Mouse (Mus musculus) kidney, adult 10 weeks (tissue): ENCODE data around the gene Isyna1. TPM values are rescaled to one million over a fixed set of nuclear protein-coding genes. Genes with fewer than 3 reads are reported as not detected.

Experiments used
- polyA plus RNA-seq: library from polyadenylated mRNA; stranded (reverse); fragments of 350-450 nt; fragmentation: Illumina TruSeq; extraction: RNeasy Lipid Tissue Mini Kit (QIAGEN cat#74804); gene quantifications from one replicate; pipeline ENCODE4 v1.2.3, GENCODE M21; 2014; ENCODE audit warnings: low read depth, low replicate concordance

Isyna1 gene
- polyA plus RNA-seq = not detected

GRCm38 (mm10) chr8:70593961-70594609 is at the start of gene Isyna1:
TSS of gene Isyna1 (plus strand) at chr8:70594373.

GRCm38 (mm10) chr8:70608749-70609367 is 14.7 kb downstream of the Isyna1 start, which contains the start of gene Ssbp4:
TSS of gene Ssbp4 (minus strand) at chr8:70608872.

GRCm38 (mm10) chr8:70615894-70616293 is 21.7 kb downstream of the Isyna1 start, which contains the start of gene Lrrc25:
TSS of gene Lrrc25 (plus strand) at chr8:70616155.

GRCm38 (mm10) chr8:70632346-70632892 is 38.2 kb downstream of the Isyna1 start, which contains the start of gene Gdf15:
TSS of gene Gdf15 (minus strand) at chr8:70632456.

Other genes with a start within 250 kb of the Isyna1 start
- 1.9 TPM for gene Upf1, start 241.1 kb upstream of the Isyna1 start, polyA plus RNA-seq
- not detected for gene Comp, start 220.8 kb upstream of the Isyna1 start, polyA plus RNA-seq
- gene Crtc1, start 154.8 kb upstream of the Isyna1 start, polyA plus RNA-seq = 0.93 TPM
- gene Klhl26, start 117.4 kb upstream of the Isyna1 start, polyA plus RNA-seq = 2.1 TPM
- gene Tmem59l, start 107.0 kb upstream of the Isyna1 start, polyA plus RNA-seq = not detected
- gene Crlf1, start 101.2 kb upstream of the Isyna1 start, polyA plus RNA-seq = not detected
- gene Rex1bd, start 87.6 kb upstream of the Isyna1 start, polyA plus RNA-seq = 0.77 TPM
- gene Uba52, start 83.6 kb upstream of the Isyna1 start, polyA plus RNA-seq = 2.4 TPM
- gene Fkbp8, start 66.6 kb upstream of the Isyna1 start, polyA plus RNA-seq = 2.8 TPM
- gene Kxd1, start 66.4 kb upstream of the Isyna1 start, polyA plus RNA-seq = 9.4 TPM
- 0.32 TPM for gene Ell, start 54.9 kb upstream of the Isyna1 start, polyA plus RNA-seq
- not detected for gene Ssbp4, start 14.5 kb downstream of the Isyna1 start, polyA plus RNA-seq
- not detected for gene Lrrc25, start 21.8 kb downstream of the Isyna1 start, polyA plus RNA-seq
- not detected for gene Gdf15, start 38.1 kb downstream of the Isyna1 start, polyA plus RNA-seq
- 45.6 TPM for gene Pgpep1, start 66.0 kb downstream of the Isyna1 start, polyA plus RNA-seq
- gene Lsm4, start 78.9 kb downstream of the Isyna1 start, polyA plus RNA-seq = not detected
- gene Jund, start 104.6 kb downstream of the Isyna1 start, polyA plus RNA-seq = 16.3 TPM
- gene Iqcn, start 109.1 kb downstream of the Isyna1 start, polyA plus RNA-seq = not detected
- not detected for gene Gm3336, start 124.2 kb downstream of the Isyna1 start, polyA plus RNA-seq
- gene Pde4c, start 129.3 kb downstream of the Isyna1 start, polyA plus RNA-seq = 1.3 TPM
- gene Rab3a, start 160.3 kb downstream of the Isyna1 start, polyA plus RNA-seq = 2.5 TPM
- gene Mpv17l2, start 166.6 kb downstream of the Isyna1 start, polyA plus RNA-seq = 0.65 TPM
- gene Pik3r2, start 182.3 kb downstream of the Isyna1 start, polyA plus RNA-seq = 1.5 TPM
- 1.2 TPM for gene Mast3, start 210.7 kb downstream of the Isyna1 start, polyA plus RNA-seq
- not detected for gene Il12rb1, start 214.1 kb downstream of the Isyna1 start, polyA plus RNA-seq
- gene Arrdc2, start 245.3 kb downstream of the Isyna1 start, polyA plus RNA-seq = 0.73 TPM